Mouse (Mus musculus): ENCODE data around the gene Rnf150. TPM values are rescaled to one million over a fixed set of nuclear protein-coding genes. Genes with fewer than 3 reads are reported as not detected.
A peak's percentile ranks its signal among the peaks of the same experiment; 100 is the strongest.

Rnf150 gene
- total and polyA plus RNA-seq, 3 experiments, result 0.13 to 0.50 (median 0.39) TPM

- Histone ChIP-seq H3K79me2 (replicated peaks; ENCODE audit: control insufficient read depth, extremely low read depth, insufficient read depth, poor library complexity, severe bottlenecking) (no peaks in the 10 kb centered on the region), H3K9ac (ENCODE audit: insufficient read depth, low read depth) (no peak overlapping the region), H3K27ac (ENCODE audit: insufficient read depth, low read depth) (no peak overlapping the region), H3K4me1 (ENCODE audit: control insufficient read depth in 1 of 2, insufficient read depth in 2 of 2) (peaks cover 6 to 16% of the 10 kb centered on the region in 2 experiments; a peak in 3 of 4 replicates), H3K36me3 (replicated peaks in 1 of 2; ENCODE audit: control insufficient read depth in 1 of 2, insufficient read depth in 1 of 2, low read length in 1 of 2) (no peaks in the 10 kb centered on the region), H3K27me3 (replicated peaks) (no peaks in the 10 kb centered on the region), H3K4me2 (ENCODE audit: insufficient read depth, low read depth, poor library complexity, severe bottlenecking) (no peak overlapping the region), H3K9me3 (replicated peaks; ENCODE audit: low read length) (no peaks in the 10 kb centered on the region), H3K4me3 (replicated peaks in 1 of 3; ENCODE audit: low read depth in 2 of 3, low read length in 2 of 3, poor library complexity in 1 of 3) (no peak overlapping the region)
- dilution Hi-C loops (cut with MboI; ENCODE audit: extremely low pct_ligation_motif_present, extremely low pct_unique_long_range_greater_than_20kb, low sequenced_read_pairs), result no loop called here
- TF ChIP-seq MYC (IDR thresholded peaks at IDR 0.05; ENCODE audit: low read depth, low read length) (no peak), E2F4 (IDR thresholded peaks at IDR 0.05; ENCODE audit: insufficient replicate concordance, low read depth, low read length) (no peak), SMC3 (IDR thresholded peaks at IDR 0.05; ENCODE audit: low read depth, low read length) (no peak), BHLHE40 (IDR thresholded peaks at IDR 0.05; ENCODE audit: low read depth, low read length) (0 out of 2 replicates have a peak, but pooled peaks have one; percentile 4)
- peak; percentile 53 for DNase-seq (ENCODE audit: extremely low read depth)
- in situ Hi-C loops (cut with MboI; ENCODE audit: low pct_ligation_motif_present, low pct_unique_long_range_greater_than_20kb, low sequenced_read_pairs), result no loop called here
These were observed 12.0 kb downstream of the Rnf150 start for GRCm38 (mm10) chr8:82875135-82875534.

- Histone ChIP-seq H3K79me2 (replicated peaks; ENCODE audit: control insufficient read depth, extremely low read depth, insufficient read depth, poor library complexity, severe bottlenecking) (no peaks in the 10 kb centered on the region), H3K27ac (ENCODE audit: insufficient read depth, low read depth) (no peak overlapping the region), H3K27me3 (replicated peaks) (no peaks in the 10 kb centered on the region), H3K4me1 (ENCODE audit: control insufficient read depth in 1 of 2, insufficient read depth in 2 of 2) (peaks cover 0 to 4% of the 10 kb centered on the region in 2 experiments; a peak in 1 of 4 replicates), H3K9ac (ENCODE audit: insufficient read depth, low read depth) (no peak overlapping the region), H3K4me2 (ENCODE audit: insufficient read depth, low read depth, poor library complexity, severe bottlenecking) (no peak overlapping the region), H3K36me3 (replicated peaks in 1 of 2; ENCODE audit: control insufficient read depth in 1 of 2, insufficient read depth in 1 of 2, low read length in 1 of 2) (no peaks in the 10 kb centered on the region), H3K4me3 (replicated peaks in 1 of 3; ENCODE audit: low read depth in 2 of 3, low read length in 2 of 3, poor library complexity in 1 of 3) (no peak overlapping the region), H3K9me3 (replicated peaks; ENCODE audit: low read length) (no peaks in the 10 kb centered on the region)
- dilution Hi-C loops (cut with MboI; ENCODE audit: extremely low pct_ligation_motif_present, extremely low pct_unique_long_range_greater_than_20kb, low sequenced_read_pairs) (no loop called here), in situ Hi-C loops (cut with MboI; ENCODE audit: low pct_ligation_motif_present, low pct_unique_long_range_greater_than_20kb, low sequenced_read_pairs) (no loop called here)
- TF ChIP-seq ETS1 (conservative IDR thresholded peaks at IDR 0.05; ENCODE audit: low read depth, low read length) (no peak), RCOR1 (conservative IDR thresholded peaks at IDR 0.05; ENCODE audit: low read depth, low read length) (no peak), KAT2A (IDR thresholded peaks at IDR 0.05; ENCODE audit: insufficient replicate concordance, low read length) (no peak), MAZ (IDR thresholded peaks at IDR 0.05; ENCODE audit: low read depth, low read length) (no peak), ZKSCAN1 (IDR thresholded peaks at IDR 0.05; ENCODE audit: borderline replicate concordance, low read depth, low read length) (no peak), MYC (IDR thresholded peaks at IDR 0.05; ENCODE audit: low read depth, low read length) (no peak), GABPA (IDR thresholded peaks at IDR 0.05; ENCODE audit: insufficient replicate concordance, low read depth, low read length) (no peak)
- no peak for DNase-seq (ENCODE audit: extremely low read depth)
These were observed 21.3 kb downstream of the Rnf150 start for GRCm38 (mm10) chr8:82884480-82884879.

GRCm38 (mm10) chr8:82887234-82887633, 24.1 kb downstream of the Rnf150 start:
- no peak overlapping the region for H3K27ac ChIP-seq (ENCODE audit: insufficient read depth, low read depth)
- H3K4me3 ChIP-seq (replicated peaks in 1 of 3; ENCODE audit: low read depth in 2 of 3, low read length in 2 of 3, poor library complexity in 1 of 3), result no peak overlapping the region
- no peaks in the 10 kb centered on the region for H3K36me3 ChIP-seq (replicated peaks in 1 of 2; ENCODE audit: control insufficient read depth in 1 of 2, insufficient read depth in 1 of 2, low read length in 1 of 2)
- in situ Hi-C loops (cut with MboI; ENCODE audit: low pct_ligation_motif_present, low pct_unique_long_range_greater_than_20kb, low sequenced_read_pairs) (no loop called here), dilution Hi-C loops (cut with MboI; ENCODE audit: extremely low pct_ligation_motif_present, extremely low pct_unique_long_range_greater_than_20kb, low sequenced_read_pairs) (no loop called here)
- H3K9ac ChIP-seq (ENCODE audit: insufficient read depth, low read depth), result no peak overlapping the region
- no peaks in the 10 kb centered on the region for H3K79me2 ChIP-seq (replicated peaks; ENCODE audit: control insufficient read depth, extremely low read depth, insufficient read depth, poor library complexity, severe bottlenecking)
- DNase-seq (ENCODE audit: extremely low read depth), result no peak
- TF ChIP-seq CTCF (conservative IDR thresholded peaks at IDR 0.05 in 1 of 2, IDR thresholded peaks at IDR 0.05 in 1 of 2; ENCODE audit: low read depth in 2 of 2, low read length in 2 of 2) (no peak), RCOR1 (conservative IDR thresholded peaks at IDR 0.05; ENCODE audit: low read depth, low read length) (no peak), MAZ (IDR thresholded peaks at IDR 0.05; ENCODE audit: low read depth, low read length) (no peak), JUN (IDR thresholded peaks at IDR 0.05; ENCODE audit: insufficient read depth, low read depth, low read length) (no peak), NRF1 (IDR thresholded peaks at IDR 0.05; ENCODE audit: low read depth, low read length) (no peak), NELFE (IDR thresholded peaks at IDR 0.05; ENCODE audit: low read depth, low read length) (no peak), ZNF384 (IDR thresholded peaks at IDR 0.05; ENCODE audit: low read depth, low read length) (no peak), HCFC1 (IDR thresholded peaks at IDR 0.05; ENCODE audit: low read depth, low read length) (no peak), ELF1 (IDR thresholded peaks at IDR 0.05; ENCODE audit: low read depth, low read length) (no peak), ZMIZ1 (IDR thresholded peaks at IDR 0.05; ENCODE audit: low read depth, low read length) (no peak), IRF4 (IDR thresholded peaks at IDR 0.05; ENCODE audit: low read depth, low read length) (no peak), E2F4 (IDR thresholded peaks at IDR 0.05; ENCODE audit: insufficient replicate concordance, low read depth, low read length) (no peak), MXI1 (IDR thresholded peaks at IDR 0.05; ENCODE audit: low read depth, low read length) (no peak), MAX (IDR thresholded peaks at IDR 0.05; ENCODE audit: low read length) (no peak), USF2 (conservative IDR thresholded peaks at IDR 0.05; ENCODE audit: low read depth, low read length) (no peak), MAFK (IDR thresholded peaks at IDR 0.05; ENCODE audit: insufficient replicate concordance, low read length) (no peak)
- no peaks in the 10 kb centered on the region for H3K27me3 ChIP-seq (replicated peaks)
- H3K9me3 ChIP-seq (replicated peaks; ENCODE audit: low read length), result no peaks in the 10 kb centered on the region
- no peak overlapping the region for H3K4me2 ChIP-seq (ENCODE audit: insufficient read depth, low read depth, poor library complexity, severe bottlenecking)
- peaks cover 0 to 7% of the 10 kb centered on the region in 2 experiments; a peak in 1 of 4 replicates for H3K4me1 ChIP-seq (ENCODE audit: control insufficient read depth in 1 of 2, insufficient read depth in 2 of 2)

All from CH12.LX (cell line).